Mouse (Mus musculus) embryonic facial prominence, embryonic 10.5 days (tissue): Measurements from ENCODE around the gene Atp7b. TPM values are rescaled to one million over a fixed set of nuclear protein-coding genes. Genes with fewer than 3 reads are reported as not detected.

Experiments
- DNase-seq: peaks from one replicate; pipeline ENCODE4 v3.0.0-alpha.2; 2017; ENCODE audit warnings: low spot score
- H3K27ac ChIP-seq: fragments of 300-500 bp; sonication (generic); replicated peaks from 2 replicates; pipeline ENCODE4 v1.5.1; 2016; ENCODE audit warnings: mild to moderate bottlenecking
- H3K27me3 ChIP-seq: fragments of 300-500 bp; sonication (generic); replicated peaks from 2 replicates; pipeline ENCODE4 v1.6.1; 2016; ENCODE audit warnings: low read depth, mild to moderate bottlenecking; ENCODE audit not compliant: poor library complexity, severe bottlenecking
- H3K36me3 ChIP-seq: fragments of 300-500 bp; sonication (generic); replicated peaks from 2 replicates; pipeline ENCODE4 v1.6.1; 2016; ENCODE audit warnings: mild to moderate bottlenecking, moderate library complexity
- H3K4me1 ChIP-seq: fragments of 300-500 bp; sonication (generic); 2 replicates; pipeline ENCODE4 v1.6.1; 2016
- H3K4me3 ChIP-seq: fragments of 300-500 bp; sonication (generic); 2 replicates; pipeline ENCODE4 v1.5.1; 2016; ENCODE audit warnings: mild to moderate bottlenecking, moderate library complexity
- H3K9me3 ChIP-seq: fragments of 300-500 bp; sonication (generic); 2 replicates; pipeline ENCODE4 v1.6.1; 2016; ENCODE audit warnings: mild to moderate bottlenecking
- WGBS: fragments of 180-500 bp; shearing (Covaris S2); methylation state at CpG from one replicate; pipeline ENCODE4 v1.1.7; 2016; 5-methylcytosine and 5-hydroxymethylcytosine counted together
- polyA plus RNA-seq: library from polyadenylated mRNA; unstranded; fragments of >200 nt; fragmentation: Nextera tagmentation; extraction: Ambion mirVana; gene quantifications from 2 replicates; pipeline ENCODE4 v1.2.1, GENCODE M21; 2016

Atp7b gene
- polyA plus RNA-seq, 1 experiment from 2014 or later, result 1.9 TPM

DNA sequence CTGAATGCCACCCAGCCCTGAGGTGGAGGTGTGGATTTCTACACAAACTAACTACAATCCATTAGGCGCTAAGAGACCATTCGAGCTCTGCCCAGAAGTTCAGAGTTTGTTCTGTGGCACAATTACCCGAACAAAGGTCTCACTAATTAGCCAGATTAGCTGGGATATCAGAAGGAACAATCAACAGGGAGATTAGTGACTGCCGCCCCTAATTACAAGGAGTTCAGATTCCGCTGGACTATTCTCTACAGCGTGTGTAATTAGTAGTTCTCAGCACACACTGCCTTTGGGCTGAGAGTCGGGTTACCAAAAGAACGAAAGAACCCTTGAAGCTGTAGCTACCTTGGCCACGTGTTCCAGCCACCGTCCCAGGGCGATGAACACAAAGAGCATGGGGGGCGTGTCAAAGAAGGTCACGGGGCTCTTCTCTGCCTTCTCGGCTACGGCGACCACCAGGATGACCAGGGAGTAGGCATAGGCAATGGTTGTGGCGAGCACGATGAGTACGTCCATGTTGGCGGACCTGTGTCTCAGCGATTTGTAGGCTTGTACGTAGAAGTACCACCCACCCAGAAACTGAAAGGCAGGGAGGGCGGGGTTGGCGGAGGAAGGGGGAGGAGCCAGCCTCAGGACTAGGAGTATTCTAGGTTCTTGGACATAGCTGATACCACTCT is 46.9 kb downstream of the Atp7b start:
- H3K27me3 ChIP-seq, result peaks cover 33% of the 10 kb centered on the region
- no peak overlapping the region for H3K27ac ChIP-seq
- peak; percentile 43 for DNase-seq
- H3K36me3 ChIP-seq, result no peaks in the 10 kb centered on the region
- H3K4me3 ChIP-seq, result peak overlapping the region; percentile 39
- WGBS, result 56% methylated on average over 24 of the region's 24 CpGs
- H3K9me3 ChIP-seq, result no peaks in the 10 kb centered on the region
- H3K4me1 ChIP-seq, result peaks cover 17% of the 10 kb centered on the region

DNA sequence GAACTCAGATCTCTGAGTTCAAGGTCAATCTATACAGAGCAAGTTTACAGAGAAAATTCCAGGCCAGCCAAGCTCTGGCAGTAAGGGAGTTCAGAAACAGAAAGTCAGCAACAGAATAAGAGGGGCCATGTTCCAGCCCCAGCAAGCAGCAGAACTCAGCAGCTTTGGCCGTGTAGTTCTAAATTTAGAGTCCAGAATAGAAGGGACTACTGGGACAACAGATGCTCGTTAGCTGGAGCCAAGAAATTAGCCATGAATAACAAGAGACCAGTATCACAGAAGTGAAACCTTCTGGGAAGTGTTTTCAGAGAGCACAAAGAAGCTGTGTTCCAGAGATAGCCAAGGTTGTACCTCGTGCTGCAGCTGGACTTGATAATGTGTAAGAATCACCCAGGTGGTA is 50.7 kb downstream of the Atp7b start:
- no peak overlapping the region for H3K27ac ChIP-seq
- no peaks in the 10 kb centered on the region for H3K9me3 ChIP-seq
- WGBS, result 40% methylated on average over 3 of the region's 3 CpGs
- no peak overlapping the region for H3K4me3 ChIP-seq
- peaks cover 13% of the 10 kb centered on the region for H3K4me1 ChIP-seq
- no peak for DNase-seq
- H3K27me3 ChIP-seq, result peaks cover 10% of the 10 kb centered on the region
- no peaks in the 10 kb centered on the region for H3K36me3 ChIP-seq

DNA sequence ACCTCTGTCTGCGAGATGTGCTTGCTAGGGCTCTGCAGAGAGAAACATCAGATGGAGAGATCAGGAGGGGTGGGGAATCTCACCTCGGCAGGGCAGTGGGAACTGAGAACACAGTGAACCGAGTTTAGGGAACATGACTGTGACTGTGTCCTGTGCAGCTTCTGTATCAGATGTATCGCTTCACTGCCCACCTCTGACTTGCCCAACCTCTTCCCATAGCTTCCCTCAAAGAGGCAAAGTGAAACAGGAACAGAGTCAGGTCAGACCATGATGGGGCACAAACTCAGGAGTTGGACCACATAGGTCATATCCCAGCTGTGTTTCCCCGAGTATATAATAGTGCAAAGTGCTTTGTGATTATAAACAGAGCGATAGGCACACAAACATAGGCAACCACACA is 53.7 kb downstream of the Atp7b start:
- 83% methylated on average over 6 of the region's 6 CpGs for WGBS
- Histone ChIP-seq H3K4me3 (no peak overlapping the region), H3K9me3 (no peaks in the 10 kb centered on the region), H3K27ac (no peak overlapping the region), H3K4me1 (peaks cover 3% of the 10 kb centered on the region; the same call in 1 of the 2 replicates), H3K27me3 (peaks cover 5% of the 10 kb centered on the region), H3K36me3 (no peaks in the 10 kb centered on the region)
- no peak for DNase-seq

DNA sequence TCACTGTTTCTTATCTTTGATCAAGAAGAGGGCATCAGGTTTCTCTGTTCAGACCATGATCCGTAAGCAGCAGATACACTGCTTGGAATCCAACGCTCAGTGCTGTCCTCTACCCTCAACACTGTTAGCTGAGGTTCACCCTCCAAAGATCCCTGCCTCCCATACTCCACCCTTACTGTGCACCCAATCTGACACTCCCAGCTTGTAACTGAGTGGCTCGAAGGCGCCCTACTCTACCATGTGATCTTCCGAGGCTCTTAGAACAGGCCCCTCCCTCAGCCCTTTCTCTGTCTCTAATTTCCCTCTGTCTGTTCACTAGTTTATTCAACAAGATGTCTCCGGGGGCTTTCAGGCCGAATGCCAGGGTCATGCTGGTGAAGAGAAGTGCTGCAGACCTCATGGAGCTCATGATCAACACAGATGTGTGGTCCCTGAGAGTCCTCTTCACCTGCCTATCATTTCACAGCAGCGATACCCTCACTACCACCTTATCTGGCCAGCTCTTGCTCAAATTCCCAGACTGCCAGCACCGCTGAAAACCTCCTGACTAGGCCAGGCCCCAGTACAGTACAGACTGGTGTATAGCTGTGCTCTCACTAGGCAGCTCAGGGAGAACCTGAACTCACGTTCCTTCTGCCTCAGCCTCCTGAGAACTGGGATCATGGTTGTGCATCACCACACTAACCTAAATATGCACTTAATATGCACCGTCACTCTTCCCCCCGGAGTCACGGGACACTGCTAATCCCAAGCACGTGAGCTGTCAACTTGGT is 55.2 kb downstream of the Atp7b start:
- H3K27ac ChIP-seq, result no peak overlapping the region
- WGBS, result 76% methylated on average over 14 of the region's 14 CpGs
- H3K4me1 ChIP-seq, result peaks cover 3% of the 10 kb centered on the region; the same call in 1 of the 2 replicates
- H3K9me3 ChIP-seq, result no peaks in the 10 kb centered on the region
- no peak overlapping the region for H3K4me3 ChIP-seq
- DNase-seq, result no peak
- no peaks in the 10 kb centered on the region for H3K36me3 ChIP-seq
- H3K27me3 ChIP-seq, result no peaks in the 10 kb centered on the region

DNA sequence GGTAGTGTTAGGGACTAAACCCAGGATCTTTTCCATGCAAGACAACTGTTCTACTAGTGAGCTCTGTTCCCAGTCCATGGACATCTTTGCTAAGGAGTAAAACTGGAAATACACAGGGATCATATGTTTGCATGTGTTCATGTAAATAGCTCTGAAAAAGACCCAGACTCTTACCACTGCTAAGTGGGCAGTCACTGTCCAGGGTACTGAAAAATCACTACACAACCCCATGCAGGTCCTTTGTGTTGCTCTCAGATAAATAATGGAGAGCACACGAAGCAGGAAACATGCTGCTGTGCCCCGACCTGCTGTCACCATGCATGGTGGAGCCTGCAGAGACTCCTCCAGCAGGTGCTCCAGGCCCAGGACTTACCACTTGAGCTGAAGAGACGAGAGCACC is 64.9 kb downstream of the Atp7b start:
- DNase-seq, result peak; percentile 16
- H3K9me3 ChIP-seq, result no peaks in the 10 kb centered on the region
- no peak overlapping the region for H3K27ac ChIP-seq
- no peaks in the 10 kb centered on the region for H3K36me3 ChIP-seq
- H3K4me3 ChIP-seq, result no peak overlapping the region
- 53% methylated on average over 3 of the region's 3 CpGs for WGBS
- H3K4me1 ChIP-seq, result no peaks in the 10 kb centered on the region
- H3K27me3 ChIP-seq, result no peaks in the 10 kb centered on the region

DNA sequence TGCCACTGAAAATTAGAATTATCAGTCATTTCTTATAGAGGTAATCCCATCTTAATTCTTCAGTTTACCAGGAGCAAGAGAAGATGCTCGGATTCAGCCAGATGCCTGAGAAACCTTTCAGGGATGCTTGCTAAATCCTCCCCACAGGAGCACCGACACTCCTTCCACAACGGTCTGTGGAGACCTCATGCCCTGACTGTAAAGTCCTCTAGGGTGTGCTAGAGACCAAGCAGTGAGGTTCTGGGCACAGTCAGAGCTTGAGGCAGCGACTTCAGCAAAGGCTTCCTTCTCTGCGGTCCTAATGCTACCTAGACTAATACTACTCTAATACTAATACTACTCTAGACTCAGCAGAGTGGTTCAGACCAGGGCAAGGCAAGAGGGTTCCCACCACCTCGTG is 67.9 kb downstream of the Atp7b start:
- no peaks in the 10 kb centered on the region for H3K36me3 ChIP-seq
- H3K27me3 ChIP-seq, result no peaks in the 10 kb centered on the region
- no peak overlapping the region for H3K27ac ChIP-seq
- DNase-seq, result peak; percentile 29
- H3K9me3 ChIP-seq, result no peaks in the 10 kb centered on the region
- H3K4me1 ChIP-seq, result no peaks in the 10 kb centered on the region
- no peak overlapping the region for H3K4me3 ChIP-seq
- 22% methylated on average over 6 of the region's 6 CpGs for WGBS

DNA sequence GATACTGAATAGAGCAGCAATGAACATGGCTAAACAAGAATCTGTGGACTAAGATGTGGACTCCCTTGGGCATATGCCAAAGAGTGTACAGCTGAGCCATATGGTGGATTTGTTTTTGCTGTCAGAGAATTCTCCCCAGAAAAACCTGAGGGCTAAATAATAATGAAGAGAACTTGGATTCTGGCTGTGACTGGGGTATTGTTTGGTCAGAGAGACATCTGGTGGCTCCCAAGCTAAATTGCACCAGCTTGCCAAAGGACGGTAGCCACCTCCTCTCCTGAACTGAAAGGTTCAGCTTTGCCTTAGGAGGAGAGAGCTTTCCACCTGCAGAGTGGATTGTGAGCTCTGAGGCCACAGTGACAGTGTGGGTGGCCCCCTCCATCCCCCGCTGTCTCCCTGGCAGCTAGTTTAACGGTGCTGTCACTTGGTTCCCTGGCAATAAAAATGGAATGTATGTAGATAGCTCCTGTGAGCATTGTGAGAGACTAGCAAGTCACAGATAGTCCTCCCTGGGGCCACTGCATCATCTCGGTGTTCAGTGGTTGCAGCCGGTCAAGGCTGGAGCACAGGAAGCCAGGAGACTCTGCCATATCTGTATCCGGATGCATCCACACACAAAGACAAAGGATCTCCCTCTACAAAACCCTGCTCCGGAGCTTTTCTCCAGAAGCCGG is 78.3 kb downstream of the Atp7b start:
- Histone ChIP-seq H3K27me3 (no peaks in the 10 kb centered on the region), H3K4me1 (no peaks in the 10 kb centered on the region), H3K27ac (no peak overlapping the region), H3K4me3 (no peak overlapping the region), H3K9me3 (no peaks in the 10 kb centered on the region), H3K36me3 (no peaks in the 10 kb centered on the region)
- WGBS, result 66% methylated on average over 8 of the region's 8 CpGs
- no peak for DNase-seq

DNA sequence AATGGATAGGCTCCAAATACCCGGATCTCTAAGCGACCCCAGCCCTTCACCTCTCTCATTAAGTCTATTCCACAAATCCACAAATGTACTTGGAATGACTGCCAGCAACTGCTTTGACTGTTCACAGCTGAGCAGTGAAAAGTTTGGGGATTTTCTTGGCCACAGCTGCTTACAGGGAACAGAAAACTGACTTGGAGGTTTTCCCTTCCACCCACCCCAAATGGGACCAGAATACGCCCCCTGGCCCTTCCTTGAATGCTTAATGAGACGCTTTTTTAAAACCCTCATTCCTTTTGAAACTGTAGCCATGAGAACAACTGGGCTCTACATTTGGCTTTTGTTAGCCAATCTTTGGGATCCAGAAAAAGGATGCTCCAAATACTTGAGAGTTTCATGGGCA is 81.9 kb downstream of the Atp7b start:
- no peak overlapping the region for H3K27ac ChIP-seq
- no peaks in the 10 kb centered on the region for H3K9me3 ChIP-seq
- no peaks in the 10 kb centered on the region for H3K4me1 ChIP-seq
- WGBS, result 66% methylated on average over 4 of the region's 4 CpGs
- no peak for DNase-seq
- H3K4me3 ChIP-seq, result no peak overlapping the region
- H3K27me3 ChIP-seq, result no peaks in the 10 kb centered on the region
- H3K36me3 ChIP-seq, result no peaks in the 10 kb centered on the region

DNA sequence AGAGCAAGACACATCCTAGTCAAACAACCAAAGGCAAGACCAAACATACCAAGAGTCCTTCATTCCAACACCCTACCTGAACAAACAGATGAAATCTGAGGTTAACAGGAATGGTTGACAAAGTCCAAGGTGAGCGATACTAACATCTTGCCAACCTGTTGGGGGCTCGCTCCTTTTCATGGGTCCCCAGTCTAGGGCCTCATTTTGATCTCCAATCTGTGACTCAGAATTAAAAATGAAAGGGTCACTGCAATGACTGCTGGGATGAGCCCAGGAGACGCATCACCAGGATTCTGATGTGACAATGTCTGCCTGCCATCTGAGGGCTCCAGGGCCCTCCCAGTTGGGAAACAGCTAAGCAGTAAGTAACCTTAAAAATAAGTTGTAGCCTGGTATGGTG is 90.6 kb downstream of the Atp7b start, which contains the start of gene Ccdc70:
Gene Ccdc70, plus strand, starts transcription at position 301 of the 400 bp plus-strand sequence.
- WGBS, result 90% methylated on average over 3 of the region's 3 CpGs

DNA sequence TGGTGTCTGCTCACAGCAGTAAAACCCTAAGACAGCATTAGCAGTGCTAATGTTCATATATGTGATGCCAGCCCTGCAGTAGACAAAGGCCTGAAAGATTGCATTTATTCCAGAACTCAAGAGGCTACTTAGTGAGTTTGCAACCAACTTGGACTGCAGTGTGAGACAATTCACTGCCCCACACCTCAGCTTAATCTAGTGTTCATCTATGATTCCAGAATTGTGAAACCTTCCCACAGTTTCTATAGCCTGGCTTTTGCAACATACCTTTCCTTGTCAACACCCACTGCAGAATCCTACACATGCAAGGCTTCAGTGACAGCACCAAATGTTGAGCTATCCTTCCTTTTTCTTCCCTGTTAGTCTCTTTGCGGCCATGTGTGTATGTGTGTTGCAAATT is 93.5 kb downstream of the Atp7b start:
- WGBS, result 73% methylated on average over 1 of the region's 1 CpGs
- H3K4me1 ChIP-seq, result no peaks in the 10 kb centered on the region
- no peaks in the 10 kb centered on the region for H3K27me3 ChIP-seq
- H3K4me3 ChIP-seq, result no peak overlapping the region
- H3K36me3 ChIP-seq, result no peaks in the 10 kb centered on the region
- H3K9me3 ChIP-seq, result no peaks in the 10 kb centered on the region
- no peak overlapping the region for H3K27ac ChIP-seq
- DNase-seq, result no peak

More for the DNA sequence above, 90.6 kb downstream of the Atp7b start, which contains the start of gene Ccdc70:
- Histone ChIP-seq H3K4me3 (no peak within 1 kb of the TSS), H3K9me3 (no peaks in the 10 kb centered on the region), H3K36me3 (no peaks in the 10 kb centered on the region), H3K27me3 (no peaks in the 10 kb centered on the region), H3K27ac (no peak within 1 kb of the TSS), H3K4me1 (no peaks in the 10 kb centered on the region)
- DNase-seq, result no peak

DNA sequence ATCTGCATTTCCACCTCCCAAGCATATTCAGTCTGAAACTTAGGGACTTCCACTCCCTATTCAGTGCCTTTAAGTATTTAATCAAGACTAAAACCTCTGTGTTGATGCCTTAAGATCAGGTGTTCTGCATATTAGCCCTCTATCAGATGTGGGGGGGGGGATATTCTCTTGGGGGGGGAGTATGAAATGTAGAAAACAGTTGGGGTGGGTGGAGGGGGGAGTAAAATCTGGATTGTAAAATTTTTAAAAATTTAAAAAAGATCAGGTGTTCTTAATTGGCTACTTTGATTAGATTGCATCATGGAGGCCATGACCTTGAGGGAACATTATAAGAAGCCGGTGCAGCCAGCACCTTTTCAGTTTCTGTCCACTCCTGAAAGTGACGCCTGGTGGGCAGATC is 101.7 kb downstream of the Atp7b start, which contains the start of gene Fam90a1a:
Gene Fam90a1a, plus strand, starts transcription at position 301 of the 400 bp plus-strand sequence.
- no peak within 1 kb of the TSS for H3K4me3 ChIP-seq
- no peak for DNase-seq
- H3K27ac ChIP-seq, result no peak within 1 kb of the TSS
- whole genome bisulfite sequencing, result 84% methylated on average over 2 of the region's 2 CpGs
- H3K36me3 ChIP-seq, result no peaks in the 10 kb centered on the region
- no peaks in the 10 kb centered on the region for H3K9me3 ChIP-seq
- H3K27me3 ChIP-seq, result no peaks in the 10 kb centered on the region
- no peaks in the 10 kb centered on the region for H3K4me1 ChIP-seq

DNA sequence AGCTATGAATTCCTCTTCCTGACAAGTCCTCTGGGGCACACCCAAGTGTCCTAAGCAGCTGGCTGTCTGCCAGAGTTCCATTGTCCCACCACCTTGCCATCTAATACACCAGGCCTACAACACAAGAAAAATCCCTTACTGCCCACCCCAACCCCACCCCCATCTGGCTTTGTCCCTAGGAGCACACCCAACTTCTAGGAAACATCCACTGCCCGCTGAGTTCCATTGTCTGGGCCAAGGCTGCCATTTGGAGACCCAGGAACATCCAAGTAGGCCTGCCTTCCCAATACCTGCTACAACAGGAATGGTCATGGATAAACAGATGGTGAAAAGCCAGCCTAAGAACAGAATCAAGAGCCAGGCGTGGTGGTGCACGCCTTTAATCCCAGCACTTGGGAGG is 103.8 kb downstream of the Atp7b start:
- Histone ChIP-seq H3K36me3 (no peaks in the 10 kb centered on the region), H3K4me1 (no peaks in the 10 kb centered on the region), H3K9me3 (no peaks in the 10 kb centered on the region), H3K27ac (no peak overlapping the region), H3K27me3 (no peaks in the 10 kb centered on the region), H3K4me3 (no peak overlapping the region)
- DNase-seq, result no peak
- WGBS, result 84% methylated on average over 3 of the region's 3 CpGs
